9 mouse cellular contexts compared by ENCODE assay signal in genomic region chr10:81413310-81414261, GRCm38 (mm10). TPM values are rescaled to one million over a fixed set of nuclear protein-coding genes. Genes with fewer than 3 reads are reported as not detected.
DNase-seq lines count a peak whose midpoint lies in the region; ATAC-seq and TF ChIP-seq lines count a peak whose summit lies in the region.
"Had no signal": no experiment of that assay in that cellular context is flagged by ENCODE, and none has a peak within 500 bp of the region (broad histone marks: within the 10 kb centered on the region; RNA-seq: fewer than 3 reads in every experiment).

No protein-coding gene starts in this region.

- DNase-seq in spleen, adult 2 months (ENCODE audit: low read depth in 1 of 2, low spot score in 2 of 2) = no peak
- DNase-seq in spleen, postnatal 14 days (ENCODE audit: low spot score in 2 of 2) = no peak
- DNase-seq in forebrain, embryonic 11.5 days (ENCODE audit: low spot score) = peak; percentile 81
- DNase-seq in kidney, postnatal 14 days = peak; percentile 95
- peak; percentile 79 for DNase-seq in liver, postnatal 0 days
- DNase-seq in yolk sac, embryonic 10.5 days (ENCODE audit: low spot score) = peak; percentile 50

- H3K9ac ChIP-seq in forebrain, embryonic 11.5 days (ENCODE audit: low read length) = peak overlapping the region; percentile 53
- H3K9ac ChIP-seq in heart, embryonic 16.5 days (ENCODE audit: low read length) = peak overlapping the region; percentile 44
- H3K9ac ChIP-seq in liver, postnatal 0 days (replicated peaks) = peak overlapping the region; percentile 58

- H3K4me1 ChIP-seq in spleen, adult 2 months (ENCODE audit: control insufficient read depth, insufficient read depth, insufficient read length) = peaks cover 10% of the 10 kb centered on the region
- H3K4me1 ChIP-seq in forebrain, embryonic 11.5 days (replicated peaks; ENCODE audit: control insufficient read depth, insufficient read depth, low read length) = peaks cover 40% of the 10 kb centered on the region
- H3K4me1 ChIP-seq in heart, embryonic 16.5 days (ENCODE audit: control insufficient read depth, insufficient read depth, low read length) = peaks cover 93% of the 10 kb centered on the region
- peaks cover 75% of the 10 kb centered on the region for H3K4me1 ChIP-seq in liver, postnatal 0 days (ENCODE audit: insufficient read depth)
- peaks cover 97% of the 10 kb centered on the region for H3K4me1 ChIP-seq in olfactory bulb, adult 2 months (ENCODE audit: control insufficient read depth, insufficient read depth, low read length)

- no peaks in the 10 kb centered on the region for H3K27me3 ChIP-seq in spleen, adult 2 months (ENCODE audit: control insufficient read depth, insufficient read depth, low read length)
- H3K27me3 ChIP-seq in forebrain, embryonic 11.5 days (ENCODE audit: control insufficient read depth, insufficient read depth, low read length) = peaks cover under 1% of the 10 kb centered on the region; the same call in 1 of the 2 replicates
- no peaks in the 10 kb centered on the region for H3K27me3 ChIP-seq in heart, embryonic 16.5 days (ENCODE audit: control insufficient read depth, insufficient read depth, low read length)
- peaks cover under 1% of the 10 kb centered on the region; the same call in 1 of the 2 replicates for H3K27me3 ChIP-seq in liver, postnatal 0 days (ENCODE audit: insufficient read depth, low read length)
- H3K27me3 ChIP-seq: Patski had no signal

- ATAC-seq in forebrain, embryonic 11.5 days (replicated peaks; ENCODE audit: low FRiP score) = no peak
- no peak for ATAC-seq in heart, embryonic 16.5 days (replicated peaks; ENCODE audit: extremely low read depth, insufficient read depth, low FRiP score)
- peak; percentile 40 for ATAC-seq in liver, postnatal 0 days
- ATAC-seq: Patski had no signal

- peak; percentile 78 for TF ChIP-seq EP300 in liver, postnatal 0 days (IDR thresholded peaks at IDR 0.05; ENCODE audit: low read depth)

- peak overlapping the region; percentile 40 for H3K4me2 ChIP-seq in forebrain, embryonic 11.5 days (ENCODE audit: low read depth, low read length, severe bottlenecking)
- peak overlapping the region; percentile 52 for H3K4me2 ChIP-seq in heart, embryonic 16.5 days (ENCODE audit: low read depth, low read length)
- H3K4me2 ChIP-seq in liver, postnatal 0 days (ENCODE audit: low read depth, low read length) = peak overlapping the region; percentile 65

- peak overlapping the region; percentile 73 for H3K27ac ChIP-seq in spleen, adult 2 months (ENCODE audit: insufficient read depth, low read length)
- 0 out of 2 replicates have a peak overlapping the region, but pooled peaks have one; percentile 18 for H3K27ac ChIP-seq in forebrain, embryonic 11.5 days (ENCODE audit: low read depth, low read length)
- peak overlapping the region; percentile 100 for H3K27ac ChIP-seq in heart, embryonic 16.5 days (ENCODE audit: low read length)
- H3K27ac ChIP-seq in liver, postnatal 0 days (ENCODE audit: low read depth) = peak overlapping the region; percentile 82
- H3K27ac ChIP-seq in olfactory bulb, adult 2 months (ENCODE audit: insufficient read depth, low read depth, low read length) = peak overlapping the region; percentile 91

- 32% methylated on average over 26 of the region's 26 CpGs for WGBS in spleen, adult 2 months
- WGBS in forebrain, embryonic 11.5 days = 28% methylated on average over 26 of the region's 26 CpGs
- WGBS in heart, embryonic 16.5 days = 34% methylated on average over 26 of the region's 26 CpGs
- WGBS in liver, postnatal 0 days (ENCODE audit: insufficient replicate concordance) = 25% methylated on average over 26 of the region's 26 CpGs
- WGBS in olfactory bulb, adult 2 months = 22% methylated on average over 26 of the region's 26 CpGs

- 0 out of 2 replicates have a peak, but pooled peaks cover 2% of the 10 kb centered on the region for H3K36me3 ChIP-seq in spleen, adult 2 months (ENCODE audit: control insufficient read depth, insufficient read depth, low read length)
- no peaks in the 10 kb centered on the region for H3K36me3 ChIP-seq in forebrain, embryonic 11.5 days (ENCODE audit: control insufficient read depth, insufficient read depth, low read length)
- H3K36me3 ChIP-seq in heart, embryonic 16.5 days (ENCODE audit: control insufficient read depth, insufficient read depth) = 0 out of 2 replicates have a peak, but pooled peaks cover 2% of the 10 kb centered on the region
- H3K36me3 ChIP-seq in liver, postnatal 0 days (replicated peaks; ENCODE audit: insufficient read depth, low read length) = no peaks in the 10 kb centered on the region; the same call in 1 of the 2 replicates

- H3K9me3 ChIP-seq in forebrain, embryonic 11.5 days (ENCODE audit: control insufficient read depth, low read length) = no peaks in the 10 kb centered on the region
- no peaks in the 10 kb centered on the region for H3K9me3 ChIP-seq in heart, embryonic 16.5 days (replicated peaks; ENCODE audit: control insufficient read depth, low read length)
- no peaks in the 10 kb centered on the region for H3K9me3 ChIP-seq in liver, postnatal 0 days (ENCODE audit: low read length)

- TF ChIP-seq CTCF in spleen, adult 2 months (IDR thresholded peaks at IDR 0.05; ENCODE audit: extremely low read depth, insufficient read depth, insufficient read length, insufficient replicate concordance) = no peak
- TF ChIP-seq CTCF in liver, postnatal 0 days (IDR thresholded peaks at IDR 0.05; ENCODE audit: low read depth) = 0 out of 2 replicates have a peak, but pooled peaks have one; percentile 4
- no peak for TF ChIP-seq CTCF in olfactory bulb, adult 2 months (IDR thresholded peaks at IDR 0.05; ENCODE audit: insufficient read depth, low read depth, low read length)

- TF ChIP-seq POLR2A in spleen, adult 2 months (IDR thresholded peaks at IDR 0.05; ENCODE audit: low read depth, low read length) = no peak
- no peak for TF ChIP-seq POLR2A in olfactory bulb, adult 2 months (IDR thresholded peaks at IDR 0.05; ENCODE audit: insufficient read depth, low read depth, low read length)

- H3K4me3 ChIP-seq in spleen, adult 2 months (ENCODE audit: extremely low read depth, insufficient read depth, insufficient read length) = no peak overlapping the region; the same call in 1 of the 2 replicates
- peak overlapping the region; percentile 12; the same call in 1 of the 2 replicates for H3K4me3 ChIP-seq in forebrain, embryonic 11.5 days (ENCODE audit: low read depth, low read length)
- H3K4me3 ChIP-seq in heart, embryonic 16.5 days (ENCODE audit: low read length) = 0 out of 2 replicates have a peak overlapping the region, but pooled peaks have one; percentile 19
- peak overlapping the region; percentile 31 for H3K4me3 ChIP-seq in liver, postnatal 0 days (ENCODE audit: low read depth, low read length)
- H3K4me3 ChIP-seq in olfactory bulb, adult 2 months (ENCODE audit: insufficient read depth, low read depth, low read length) = peak overlapping the region; percentile 24

RNA-seq across cellular contexts. Expression of gene Smim24, which starts 20.7 kb away (rescaled TPM):
- polyA plus RNA-seq in spleen, adult 2 months (2012; rRNA removed) = 18.3 and 22.9 TPM in 2 replicates
- polyA plus RNA-seq in forebrain, embryonic 11.5 days (2014; fragmentation: Nextera tagmentation; extraction: Ambion mirVana) = 2.8 and 3.3 TPM in 2 replicates
- 5.0 and 9.2 TPM in 2 replicates for polyA plus RNA-seq in heart, embryonic 16.5 days (2015; fragmentation: Nextera tagmentation; extraction: Ambion mirVana)
- 1.7 and 2.0 TPM in 2 replicates for polyA plus RNA-seq in liver, postnatal 0 days (2015; fragmentation: Nextera tagmentation; extraction: Ambion mirVana)
- not detected in 2 replicates for polyA plus RNA-seq in olfactory bulb, adult 2 months (2012; ENCODE audit: insufficient read depth, insufficient read length, low replicate concordance, missing spikeins)

RNA-seq across cellular contexts. Expression of gene Gm48552, which starts 24.8 kb away (rescaled TPM):
- 2.9 and 6.4 TPM in 2 replicates for polyA plus RNA-seq in spleen, adult 2 months (2012; rRNA removed)
- polyA plus RNA-seq in forebrain, embryonic 11.5 days (2014; fragmentation: Nextera tagmentation; extraction: Ambion mirVana) = 1.1 and 3.0 TPM in 2 replicates
- polyA plus RNA-seq in heart, embryonic 16.5 days (2015; fragmentation: Nextera tagmentation; extraction: Ambion mirVana) = 0.55 and 0.83 TPM in 2 replicates
- polyA plus RNA-seq in liver, postnatal 0 days (2015; fragmentation: Nextera tagmentation; extraction: Ambion mirVana) = not detected in 2 replicates
- polyA plus RNA-seq in olfactory bulb, adult 2 months (2012; ENCODE audit: insufficient read depth, insufficient read length, low replicate concordance, missing spikeins) = not detected in 2 replicates

RNA-seq across cellular contexts. Expression of gene Gm48551, which starts 29.3 kb away (rescaled TPM):
- 2.3 and 2.9 TPM in 2 replicates for polyA plus RNA-seq in spleen, adult 2 months (2012; rRNA removed)
- polyA plus RNA-seq in forebrain, embryonic 11.5 days (2014; fragmentation: Nextera tagmentation; extraction: Ambion mirVana) = 3.0 and 3.5 TPM in 2 replicates
- polyA plus RNA-seq in heart, embryonic 16.5 days (2015; fragmentation: Nextera tagmentation; extraction: Ambion mirVana) = 2.1 and 2.6 TPM in 2 replicates
- polyA plus RNA-seq in liver, postnatal 0 days (2015; fragmentation: Nextera tagmentation; extraction: Ambion mirVana) = 0.40 and 0.70 TPM in 2 replicates
- polyA plus RNA-seq in olfactory bulb, adult 2 months (2012; ENCODE audit: insufficient read depth, insufficient read length, low replicate concordance, missing spikeins) = not detected in 2 replicates

RNA-seq across cellular contexts. Expression of gene Dohh, which starts 29.4 kb away (rescaled TPM):
- 47.9 and 71.7 TPM in 2 replicates for polyA plus RNA-seq in spleen, adult 2 months (2012; rRNA removed)
- 61.0 and 66.3 TPM in 2 replicates for polyA plus RNA-seq in forebrain, embryonic 11.5 days (2014; fragmentation: Nextera tagmentation; extraction: Ambion mirVana)
- polyA plus RNA-seq in heart, embryonic 16.5 days (2015; fragmentation: Nextera tagmentation; extraction: Ambion mirVana) = 83.4 and 86.2 TPM in 2 replicates
- 39.3 and 42.1 TPM in 2 replicates for polyA plus RNA-seq in liver, postnatal 0 days (2015; fragmentation: Nextera tagmentation; extraction: Ambion mirVana)
- polyA plus RNA-seq in olfactory bulb, adult 2 months (2012; ENCODE audit: insufficient read depth, insufficient read length, low replicate concordance, missing spikeins) = not detected in 2 replicates

RNA-seq across cellular contexts. Expression of gene Fzr1, which starts 35.3 kb away (rescaled TPM):
- 127 and 128 TPM in 2 replicates for polyA plus RNA-seq in spleen, adult 2 months (2012; rRNA removed)
- polyA plus RNA-seq in forebrain, embryonic 11.5 days (2014; fragmentation: Nextera tagmentation; extraction: Ambion mirVana) = 132 and 144 TPM in 2 replicates
- 74.6 and 82.8 TPM in 2 replicates for polyA plus RNA-seq in heart, embryonic 16.5 days (2015; fragmentation: Nextera tagmentation; extraction: Ambion mirVana)
- polyA plus RNA-seq in liver, postnatal 0 days (2015; fragmentation: Nextera tagmentation; extraction: Ambion mirVana) = 69.7 and 74.6 TPM in 2 replicates
- polyA plus RNA-seq in olfactory bulb, adult 2 months (2012; ENCODE audit: insufficient read depth, insufficient read length, low replicate concordance, missing spikeins) = not detected in 2 replicates

Comparison
In these comparisons a context has a peak if more than half of its experiments do, and no peak if none do; other contexts are left out.
1. DNase-seq: peak in forebrain, embryonic 11.5 days (single experiment), kidney, postnatal 14 days (single experiment), liver, postnatal 0 days (single experiment) and yolk sac, embryonic 10.5 days (single experiment); none in spleen, adult 2 months (0 of 2) and spleen, postnatal 14 days (0 of 2).
2. H3K27ac ChIP-seq: peak in every context shown above with its lines; median percentile 100 in heart, embryonic 16.5 days; 91 in olfactory bulb, adult 2 months; 82 in liver, postnatal 0 days; 73 in spleen, adult 2 months; 18 in forebrain, embryonic 11.5 days.
3. Peak in every context shown above with its lines, with median percentiles within 50 percentile points of each other: H3K4me2 ChIP-seq and H3K9ac ChIP-seq.